Comparison of ENCODE assay signal across 9 mouse cellular contexts in the genomic region with DNA sequence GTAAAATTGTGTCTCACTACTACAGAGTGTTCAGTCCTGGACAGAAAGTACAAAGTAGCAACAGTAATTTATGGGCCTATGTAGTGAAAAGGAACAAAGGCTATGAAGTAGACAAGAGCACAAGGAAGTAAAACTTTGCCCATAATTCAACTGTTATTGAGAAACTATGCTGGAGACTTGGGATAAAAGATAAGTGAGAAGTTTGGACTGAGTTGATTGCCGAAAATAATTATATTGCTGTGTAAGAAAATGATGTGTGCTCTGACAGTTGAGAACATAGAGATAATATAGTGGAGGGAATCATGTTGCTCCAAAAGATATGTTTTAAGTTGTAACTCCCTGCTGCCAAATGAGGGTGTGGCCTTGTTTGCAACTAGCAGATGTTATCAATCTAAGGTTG. TPM values are rescaled to one million over a fixed set of nuclear protein-coding genes. Genes with fewer than 3 reads are reported as not detected.
DNase-seq lines count a peak whose midpoint lies in the region; ATAC-seq and TF ChIP-seq lines count a peak whose summit lies in the region.
"Had no signal": no experiment of that assay in that cellular context is flagged by ENCODE, and none has a peak within 500 bp of the region (broad histone marks: within the 10 kb centered on the region; RNA-seq: fewer than 3 reads in every experiment).

No protein-coding gene starts in this region.

- no peak for ATAC-seq in heart, embryonic 14.5 days (ENCODE audit: insufficient number of reproducible peaks, insufficient read depth, low FRiP score, low read depth)
- ATAC-seq in hindbrain, embryonic 14.5 days (ENCODE audit: low FRiP score): no peak
- ATAC-seq in midbrain, embryonic 11.5 days (ENCODE audit: low FRiP score): no peak
- ATAC-seq in erythroid progenitor cell, adult 5-6 weeks (replicated peaks; ENCODE audit: low FRiP score, poor library complexity, severe bottlenecking): no peak

- 0 out of 2 replicates have a peak, but pooled peaks cover 4% of the 10 kb centered on the region for H3K36me3 ChIP-seq in heart, embryonic 14.5 days (ENCODE audit: control insufficient read depth, insufficient read depth, low read length)
- H3K36me3 ChIP-seq in MEL (ENCODE audit: control insufficient read depth in 1 of 2, insufficient read depth in 2 of 2, low read length in 2 of 2): peaks cover 2 to 44% of the 10 kb centered on the region in 2 experiments
- no peaks in the 10 kb centered on the region for H3K36me3 ChIP-seq in hindbrain, embryonic 14.5 days (replicated peaks; ENCODE audit: control insufficient read depth, insufficient read depth)
- H3K36me3 ChIP-seq in midbrain, embryonic 11.5 days (ENCODE audit: control insufficient read depth, insufficient read depth, low read length): no peaks in the 10 kb centered on the region

- peak; percentile 99 for TF ChIP-seq EP300 in MEL (IDR thresholded peaks at IDR 0.05; ENCODE audit: low read depth in 1 of 2, low read length in 2 of 2)

- H3K9ac ChIP-seq in heart, embryonic 14.5 days (ENCODE audit: low read length): peak overlapping the region; percentile 97; the same call in 1 of the 2 replicates
- H3K9ac ChIP-seq in MEL (ENCODE audit: control insufficient read depth, low read depth, low read length, poor library complexity, severe bottlenecking): peak overlapping the region; percentile 91
- peak overlapping the region; percentile 87; the same call in 1 of the 2 replicates for H3K9ac ChIP-seq in hindbrain, embryonic 14.5 days
- peak overlapping the region; percentile 88 for H3K9ac ChIP-seq in midbrain, embryonic 11.5 days (ENCODE audit: low read length)

- H3K4me2 ChIP-seq in heart, embryonic 14.5 days (ENCODE audit: low read length): peak overlapping the region; percentile 82
- H3K4me2 ChIP-seq in hindbrain, embryonic 14.5 days (replicated peaks): peak overlapping the region; percentile 53
- H3K4me2 ChIP-seq in midbrain, embryonic 11.5 days: peak overlapping the region; percentile 41

- H3K27ac ChIP-seq in heart, embryonic 14.5 days (replicated peaks in 1 of 2; ENCODE audit: control insufficient read depth in 1 of 2, insufficient read depth in 1 of 2, low read depth in 2 of 2, low read length in 2 of 2): peak overlapping the region in 1 of 2 experiments; percentile 96; a peak in 2 of 4 replicates
- peak overlapping the region; percentile 97 for H3K27ac ChIP-seq in MEL (ENCODE audit: control insufficient read depth, low read depth, low read length)
- H3K27ac ChIP-seq in hindbrain, embryonic 14.5 days: peak overlapping the region; percentile 90
- no peak overlapping the region for H3K27ac ChIP-seq in midbrain, embryonic 11.5 days (ENCODE audit: low read depth, low read length)

- no peak for TF ChIP-seq CTCF in MEL (IDR thresholded peaks at IDR 0.05 in 2 of 3, conservative IDR thresholded peaks at IDR 0.05 in 1 of 3; ENCODE audit: control insufficient read depth in 1 of 3, insufficient read depth in 1 of 3, low read depth in 2 of 3, low read length in 3 of 3, poor library complexity in 1 of 3, severe bottlenecking in 1 of 3)

- TF ChIP-seq POLR2A in MEL (IDR thresholded peaks at IDR 0.05; ENCODE audit: control insufficient read depth in 1 of 2, insufficient read depth in 1 of 2, low read depth in 1 of 2, low read length in 2 of 2, poor library complexity in 1 of 2): 0 out of 4 replicates have a peak, but pooled peaks of 1 of the 2 experiments have one; percentile 16

- no peaks in the 10 kb centered on the region for H3K27me3 ChIP-seq in heart, embryonic 14.5 days (ENCODE audit: control insufficient read depth, insufficient read depth, low read length)
- no peaks in the 10 kb centered on the region for H3K27me3 ChIP-seq in MEL (ENCODE audit: control insufficient read depth in 1 of 2, insufficient read depth in 2 of 2, low read length in 2 of 2)
- H3K27me3 ChIP-seq in hindbrain, embryonic 14.5 days (ENCODE audit: control insufficient read depth, insufficient read depth, low read length): no peaks in the 10 kb centered on the region
- H3K27me3 ChIP-seq in midbrain, embryonic 11.5 days (ENCODE audit: control insufficient read depth, insufficient read depth, low read length): no peaks in the 10 kb centered on the region

- peaks cover 43% of the 10 kb centered on the region for H3K79me2 ChIP-seq in MEL (ENCODE audit: control insufficient read depth, insufficient read depth, low read length, poor library complexity)

- H3K4me1 ChIP-seq in heart, embryonic 14.5 days (ENCODE audit: control insufficient read depth in 2 of 2, insufficient read depth in 2 of 2, low read length in 2 of 2): peaks cover 2 to 7% of the 10 kb centered on the region in 2 experiments; a peak in 3 of 4 replicates
- H3K4me1 ChIP-seq in MEL (ENCODE audit: control insufficient read depth in 1 of 2, insufficient read depth in 2 of 2, low read length in 2 of 2): peaks cover 19 to 36% of the 10 kb centered on the region in 2 experiments
- H3K4me1 ChIP-seq in hindbrain, embryonic 14.5 days (replicated peaks; ENCODE audit: control insufficient read depth, insufficient read depth, low read length): peaks cover 12% of the 10 kb centered on the region
- peaks cover 4% of the 10 kb centered on the region; the same call in 1 of the 2 replicates for H3K4me1 ChIP-seq in midbrain, embryonic 11.5 days (ENCODE audit: control insufficient read depth, insufficient read depth, low read length)

- peak overlapping the region in 1 of 2 experiments; percentile 90; a peak in 1 of 4 replicates for H3K4me3 ChIP-seq in heart, embryonic 14.5 days (ENCODE audit: control insufficient read depth in 1 of 2, insufficient read depth in 1 of 2, low read depth in 1 of 2, low read length in 2 of 2)
- H3K4me3 ChIP-seq in MEL (ENCODE audit: control insufficient read depth in 1 of 2, insufficient read depth in 1 of 2, low read depth in 2 of 2, low read length in 2 of 2): peak overlapping the region; percentile 24 to 90
- peak overlapping the region; percentile 84 for H3K4me3 ChIP-seq in hindbrain, embryonic 14.5 days (replicated peaks; ENCODE audit: low read length)
- peak overlapping the region; percentile 77 for H3K4me3 ChIP-seq in midbrain, embryonic 11.5 days (ENCODE audit: low read depth, low read length)

- intact Hi-C loops in heart, postnatal 10 days (cut with DNase I): loop anchor here (10.0 kb wide), 2 partner anchors 384 to 1466 kb away; a partner anchor contains a TSS

- DNase-seq in heart, postnatal 10 days: no peak
- DNase-seq in MEL (ENCODE audit: low read depth, low spot score): peak; percentile 84
- no peak for DNase-seq in hindbrain, embryonic 14.5 days (ENCODE audit: low spot score)
- peak; percentile 81 for DNase-seq in midbrain, embryonic 11.5 days (ENCODE audit: low spot score, missing footprints)
- DNase-seq in thymus, adult 18-20 months: no peak
- DNase-seq in adrenal gland, adult 18-20 months (ENCODE audit: low spot score in 2 of 2): no peak
- DNase-seq: thymus, adult 2 months had no signal

- 78% methylated on average over 1 of the region's 1 CpGs for WGBS in heart, embryonic 14.5 days
- WGBS in hindbrain, embryonic 14.5 days: 91% methylated on average over 1 of the region's 1 CpGs
- 94% methylated on average over 1 of the region's 1 CpGs for WGBS in midbrain, embryonic 11.5 days

- H3K9me3 ChIP-seq in heart, embryonic 14.5 days (ENCODE audit: control insufficient read depth, low read length): no peaks in the 10 kb centered on the region
- no peaks in the 10 kb centered on the region for H3K9me3 ChIP-seq in MEL (replicated peaks; ENCODE audit: insufficient read depth, low read length)
- no peaks in the 10 kb centered on the region for H3K9me3 ChIP-seq in hindbrain, embryonic 14.5 days (ENCODE audit: control insufficient read depth, low read length)
- H3K9me3 ChIP-seq in midbrain, embryonic 11.5 days (ENCODE audit: control insufficient read depth, low read length): no peaks in the 10 kb centered on the region

- no peak for TF ChIP-seq RAD21 in MEL (IDR thresholded peaks at IDR 0.05; ENCODE audit: low read depth, low read length)

TF ChIP-seq in MEL, 35 proteins besides CTCF, POLR2A, EP300 and RAD21 (continues in another document):
- TF ChIP-seq TBP (IDR thresholded peaks at IDR 0.05; ENCODE audit: low read depth, low read length) (peak; percentile 54; the same call in 1 of the 2 replicates), MAX (IDR thresholded peaks at IDR 0.05; ENCODE audit: low read length) (no peak), USF1 (IDR thresholded peaks at IDR 0.05; ENCODE audit: low read depth, low read length) (no peak), MXI1 (IDR thresholded peaks at IDR 0.05; ENCODE audit: low read depth, low read length) (no peak; the same call in 1 of the 2 replicates), SMC3 (IDR thresholded peaks at IDR 0.05; ENCODE audit: low read depth, low read length) (no peak), JUND (IDR thresholded peaks at IDR 0.05; ENCODE audit: low read depth, low read length) (no peak; the same call in 1 of the 2 replicates), CHD1 (IDR thresholded peaks at IDR 0.05; ENCODE audit: low read depth, low read length) (no peak), USF2 (IDR thresholded peaks at IDR 0.05; ENCODE audit: borderline replicate concordance in 1 of 2, insufficient read depth in 1 of 2, low read depth in 1 of 2, low read length in 2 of 2) (no peak), E2F4 (IDR thresholded peaks at IDR 0.05; ENCODE audit: borderline replicate concordance, low read depth, low read length) (no peak), MYC (IDR thresholded peaks at IDR 0.05; ENCODE audit: low read depth, low read length) (0 out of 2 replicates have a peak, but pooled peaks have one; percentile 63), ZC3H11A (IDR thresholded peaks at IDR 0.05; ENCODE audit: low read depth, low read length) (no peak), BHLHE40 (IDR thresholded peaks at IDR 0.05; ENCODE audit: borderline replicate concordance, low read depth, low read length) (no peak), MAFK (IDR thresholded peaks at IDR 0.05; ENCODE audit: borderline replicate concordance, low read depth, low read length) (no peak), CHD2 (IDR thresholded peaks at IDR 0.05; ENCODE audit: low read length) (no peak)

RNA-seq across cellular contexts. Expression of a gene that starts 1.2 kb away (rescaled TPM):
- polyA plus RNA-seq in heart, embryonic 14.5 days (2014; fragmentation: Nextera tagmentation; extraction: Ambion mirVana): 84.4 and 85.3 TPM in 2 replicates
- 10 to 100 TPM; 48.3 to 53.3 TPM for total RNA-seq in heart, postnatal 10 days (2021)
- 39.6 and 51.7 TPM in 2 replicates for total RNA-seq in MEL (2012; rRNA removed)
- polyA plus RNA-seq in MEL (2012; ENCODE audit: insufficient read depth in 1 of 2, insufficient read length in 2 of 2, low read depth in 1 of 2, low replicate concordance in 2 of 2, missing spikeins in 1 of 2): 10 to 100 TPM in 1 of 2 experiments, not detected in 1; 51.5 TPM
- 84.7 and 90.7 TPM in 2 replicates for polyA plus RNA-seq in hindbrain, embryonic 14.5 days (2014; fragmentation: Nextera tagmentation; extraction: Ambion mirVana)
- polyA plus RNA-seq in midbrain, embryonic 11.5 days (2014; fragmentation: Nextera tagmentation; extraction: Ambion mirVana): 73.7 and 80.0 TPM in 2 replicates
- 10 to 100 TPM; 45.0 to 74.5 TPM for total RNA-seq in adrenal gland, adult 18-20 months (2021)
- 39.0 and 44.3 TPM in 2 replicates for total RNA-seq in erythroid progenitor cell, adult 5-6 weeks (2015; ENCODE audit: low replicate concordance)
- 44.6 and 63.9 TPM in 2 replicates for total RNA-seq in erythroid progenitor cell, adult 5-6 weeks (2017; ENCODE audit: low replicate concordance)

Comparison
In these comparisons a context has a peak if more than half of its experiments do, and no peak if none do; other contexts are left out.
1. DNase-seq: peak in MEL (single experiment) and midbrain, embryonic 11.5 days (single experiment); none in heart, postnatal 10 days (0 of 2), hindbrain, embryonic 14.5 days (single experiment), thymus, adult 18-20 months (0 of 2) and adrenal gland, adult 18-20 months (0 of 2).
2. Peak in every context shown above with its lines, with median percentiles within 50 percentile points of each other: H3K4me2 ChIP-seq and H3K9ac ChIP-seq.